Mouse (Mus musculus) ES-Bruce4 (cell line): ENCODE measurements around the gene Opa1.

Experiments used
- CTCF ChIP-seq: IDR thresholded peaks from one replicate; pipeline ENCODE4 v1.8.1; 2011; ENCODE audit warnings: low read depth, low read length
- EP300 ChIP-seq: IDR thresholded peaks from 2 replicates; pipeline ENCODE4 v1.6.1; 2011; ENCODE audit warnings: low read depth, low read length; ENCODE audit not compliant: insufficient read depth

GRCm38 (mm10) chr16:29657650-29658548 is 78.8 kb downstream of the Opa1 start:
- TF ChIP-seq EP300 (peak; percentile 98), CTCF (peak; percentile 4)
